15 mouse cellular contexts compared by ENCODE assay signal in genomic region chr9:51305146-51305545, GRCm38 (mm10). TPM values are rescaled to one million over a fixed set of nuclear protein-coding genes. Genes with fewer than 3 reads are reported as not detected.
A peak's percentile ranks its signal among the peaks of the same experiment; 100 is the strongest.
DNase-seq lines count a peak whose midpoint lies in the region; ATAC-seq lines count a peak whose summit lies in the region.
"Had no signal": no experiment of that assay in that cellular context is flagged by ENCODE, and none has a peak within 500 bp of the region (broad histone marks: within the 10 kb centered on the region; RNA-seq: fewer than 3 reads in every experiment).

No protein-coding gene starts in this region.

- no peak overlapping the region for H3K4me3 ChIP-seq in forebrain, embryonic 13.5 days
- H3K4me3 ChIP-seq in forebrain, embryonic 10.5 days, result no peak overlapping the region
- no peak overlapping the region for H3K4me3 ChIP-seq in midbrain, embryonic 16.5 days (ENCODE audit: low read depth, low read length)
- no peak overlapping the region for H3K4me3 ChIP-seq in midbrain, embryonic 15.5 days
- H3K4me3 ChIP-seq: hindbrain, embryonic 13.5 days had no signal

- no peak for DNase-seq in forebrain, embryonic 10.5 days (ENCODE audit: extremely low spot score, low spot score)
- DNase-seq in left cerebral cortex, adult 9 months (ENCODE audit: low spot score in 2 of 2), result peak; percentile 24 to 39
- no peak for DNase-seq in urinary bladder, postnatal 14 days (ENCODE audit: low spot score)
- no peak for DNase-seq in spleen, postnatal 36 days (ENCODE audit: low spot score in 2 of 2)
- no peak for DNase-seq in urinary bladder, adult 18-20 months (ENCODE audit: low spot score in 2 of 2)
- DNase-seq: adrenal gland, adult 2 months; cerebellum, adult 18-20 months; kidney, postnatal 10 days had no signal

- H3K4me1 ChIP-seq in forebrain, embryonic 13.5 days, result peaks cover 7% of the 10 kb centered on the region; the same call in 1 of the 2 replicates
- 0 out of 2 replicates have a peak, but pooled peaks cover 4% of the 10 kb centered on the region for H3K4me1 ChIP-seq in forebrain, embryonic 10.5 days
- H3K4me1 ChIP-seq in midbrain, embryonic 16.5 days (ENCODE audit: control insufficient read depth, insufficient read depth, low read length), result 0 out of 2 replicates have a peak, but pooled peaks cover 5% of the 10 kb centered on the region
- 0 out of 2 replicates have a peak, but pooled peaks cover 2% of the 10 kb centered on the region for H3K4me1 ChIP-seq in midbrain, embryonic 15.5 days
- H3K4me1 ChIP-seq: hindbrain, embryonic 13.5 days had no signal

- no peaks in the 10 kb centered on the region for H3K36me3 ChIP-seq in forebrain, embryonic 13.5 days (ENCODE audit: poor library complexity, severe bottlenecking)
- no peaks in the 10 kb centered on the region for H3K36me3 ChIP-seq in forebrain, embryonic 10.5 days (replicated peaks)
- H3K36me3 ChIP-seq in midbrain, embryonic 16.5 days (ENCODE audit: control insufficient read depth, insufficient read depth, low read length), result no peaks in the 10 kb centered on the region
- no peaks in the 10 kb centered on the region for H3K36me3 ChIP-seq in midbrain, embryonic 15.5 days (replicated peaks)
- H3K36me3 ChIP-seq: hindbrain, embryonic 13.5 days had no signal

- no peak overlapping the region for H3K4me2 ChIP-seq in forebrain, embryonic 13.5 days
- no peak overlapping the region for H3K4me2 ChIP-seq in midbrain, embryonic 16.5 days (ENCODE audit: low read length)
- no peak overlapping the region for H3K4me2 ChIP-seq in midbrain, embryonic 15.5 days
- H3K4me2 ChIP-seq: hindbrain, embryonic 13.5 days; liver, embryonic 11.5 days had no signal

- H3K27me3 ChIP-seq in forebrain, embryonic 13.5 days, result no peaks in the 10 kb centered on the region
- H3K27me3 ChIP-seq in forebrain, embryonic 10.5 days (ENCODE audit: poor library complexity, severe bottlenecking), result no peaks in the 10 kb centered on the region
- no peaks in the 10 kb centered on the region for H3K27me3 ChIP-seq in midbrain, embryonic 16.5 days (ENCODE audit: control insufficient read depth, insufficient read depth, low read depth, low read length)
- H3K27me3 ChIP-seq in midbrain, embryonic 15.5 days (replicated peaks), result no peaks in the 10 kb centered on the region
- H3K27me3 ChIP-seq: hindbrain, embryonic 13.5 days had no signal

- no peaks in the 10 kb centered on the region for H3K9me3 ChIP-seq in forebrain, embryonic 13.5 days (replicated peaks)
- H3K9me3 ChIP-seq in forebrain, embryonic 10.5 days, result no peaks in the 10 kb centered on the region
- no peaks in the 10 kb centered on the region for H3K9me3 ChIP-seq in midbrain, embryonic 16.5 days (replicated peaks; ENCODE audit: control insufficient read depth, low read length, poor library complexity, severe bottlenecking)
- H3K9me3 ChIP-seq in midbrain, embryonic 15.5 days, result no peaks in the 10 kb centered on the region
- H3K9me3 ChIP-seq: hindbrain, embryonic 13.5 days had no signal

- peak; percentile 45; the same call in 1 of the 2 replicates for ATAC-seq in forebrain, embryonic 13.5 days
- no peak for ATAC-seq in midbrain, embryonic 16.5 days
- ATAC-seq in midbrain, embryonic 15.5 days (replicated peaks), result no peak

- H3K27ac ChIP-seq in forebrain, embryonic 13.5 days, result no peak overlapping the region
- no peak overlapping the region for H3K27ac ChIP-seq in forebrain, embryonic 10.5 days
- peak overlapping the region; percentile 35; the same call in 1 of the 2 replicates for H3K27ac ChIP-seq in midbrain, embryonic 16.5 days (ENCODE audit: low read length)
- no peak overlapping the region for H3K27ac ChIP-seq in midbrain, embryonic 15.5 days
- H3K27ac ChIP-seq: hindbrain, embryonic 13.5 days had no signal

- 66% methylated on average over 3 of the region's 3 CpGs for WGBS in forebrain, embryonic 13.5 days
- 82% methylated on average over 3 of the region's 3 CpGs for WGBS in forebrain, embryonic 10.5 days
- WGBS in midbrain, embryonic 16.5 days, result 66% methylated on average over 3 of the region's 3 CpGs
- WGBS in midbrain, embryonic 15.5 days, result 75% methylated on average over 3 of the region's 3 CpGs

- no peak overlapping the region for H3K9ac ChIP-seq in forebrain, embryonic 13.5 days
- no peak overlapping the region for H3K9ac ChIP-seq in midbrain, embryonic 16.5 days (ENCODE audit: low read depth, low read length)
- no peak overlapping the region for H3K9ac ChIP-seq in midbrain, embryonic 15.5 days
- H3K9ac ChIP-seq: hindbrain, embryonic 13.5 days had no signal

RNA-seq across cellular contexts. Expression of gene 1810046K07Rik, which starts 23.6 kb away (rescaled TPM):
- polyA plus RNA-seq in forebrain, embryonic 13.5 days (2015; fragmentation: Nextera tagmentation; extraction: Ambion mirVana), result not detected in 2 replicates
- polyA plus RNA-seq in forebrain, embryonic 10.5 days (2016; fragmentation: Nextera tagmentation; extraction: Ambion mirVana), result not detected in 2 replicates
- not detected in 2 replicates for polyA plus RNA-seq in midbrain, embryonic 16.5 days (2015; fragmentation: Nextera tagmentation; extraction: Ambion mirVana)
- not detected in 2 replicates for polyA plus RNA-seq in midbrain, embryonic 15.5 days (2015; fragmentation: Nextera tagmentation; extraction: Ambion mirVana)
- polyA plus RNA-seq: adrenal gland, adult 2 months; embryonic facial prominence, embryonic 14.5 days; hindbrain, embryonic 13.5 days; liver, embryonic 11.5 days; neural tube, embryonic 11.5 days had no signal

RNA-seq across cellular contexts. Expression of gene Colca2, which starts 26.8 kb away (rescaled TPM):
- 0.70 and 0.97 TPM in 2 replicates for polyA plus RNA-seq in forebrain, embryonic 13.5 days (2015; fragmentation: Nextera tagmentation; extraction: Ambion mirVana)
- 1.6 and 1.8 TPM in 2 replicates for polyA plus RNA-seq in forebrain, embryonic 10.5 days (2016; fragmentation: Nextera tagmentation; extraction: Ambion mirVana)
- 0.38 and 0.55 TPM in 2 replicates for polyA plus RNA-seq in midbrain, embryonic 16.5 days (2015; fragmentation: Nextera tagmentation; extraction: Ambion mirVana)
- polyA plus RNA-seq in midbrain, embryonic 15.5 days (2015; fragmentation: Nextera tagmentation; extraction: Ambion mirVana), result 0.57 and 1.1 TPM in 2 replicates

Comparison
In these comparisons a context has a peak if more than half of its experiments do, and no peak if none do; other contexts are left out.
1. DNase-seq: peak in left cerebral cortex, adult 9 months (2 of 2); none in forebrain, embryonic 10.5 days (single experiment), urinary bladder, postnatal 14 days (single experiment), spleen, postnatal 36 days (0 of 2) and urinary bladder, adult 18-20 months (0 of 2).